Mouse (Mus musculus): ENCODE measurements around the gene C1qtnf2.

DNA sequence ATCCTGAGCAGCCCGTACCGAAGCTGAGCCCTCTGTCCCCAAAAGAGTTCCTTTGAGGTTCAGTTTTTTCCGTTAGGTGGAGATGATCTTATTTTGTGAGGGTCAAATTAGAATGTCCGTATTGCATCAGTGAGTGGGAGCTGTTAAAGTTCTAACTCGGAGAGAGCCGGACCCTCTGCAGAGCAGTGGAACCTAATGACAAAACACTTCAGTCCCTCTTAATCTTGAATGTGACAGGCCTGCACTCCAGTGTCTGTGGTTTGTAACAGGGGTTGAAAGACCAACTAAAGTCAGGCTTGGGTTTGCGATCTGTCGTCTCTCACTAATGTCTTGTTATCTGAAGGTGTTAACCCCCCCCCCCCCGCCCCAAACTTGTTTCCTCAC, 40.1 kb upstream of the C1qtnf2 start:
- TF ChIP-seq CTCF (IDR thresholded peaks at IDR 0.05; ENCODE audit: low read depth, low read length) (no peak), POLR2A (IDR thresholded peaks at IDR 0.05; ENCODE audit: insufficient read depth, low read length) (no peak)

Data from ES-Bruce4 (cell line).